Mouse (Mus musculus) spleen, postnatal 36 days (tissue): ENCODE results near the gene Ablim1.

Experiments
- DNase-seq, 2 experiments: peaks; one replicate each; pipeline ENCODE4 v3.0.0; 2022; ENCODE audit warnings: low spot score in 2 of 2, mixed read lengths in 1 of 2

The Ablim1 gene

GRCm38 (mm10) chr19:57314346-57315012 is at the start of gene Ablim1:
Ablim1 (minus strand) TSS chr19:57314919.
- DNase-seq, result peak; percentile 26 to 29

- DNase-seq, result no peak
Observed at GRCm38 (mm10) chr19:57363538-57363937, 48.8 kb upstream of the Ablim1 start.

GRCm38 (mm10) chr19:57363076-57363475 is 48.4 kb upstream of the Ablim1 start:
- DNase-seq, result no peak

GRCm38 (mm10) chr19:57362586-57362985 is 47.9 kb upstream of the Ablim1 start:
- DNase-seq, result no peak

GRCm38 (mm10) chr19:57361939-57362307 is 47.2 kb upstream of the Ablim1 start:
- DNase-seq, result no peak

GRCm38 (mm10) chr19:57361131-57361938 is 46.6 kb upstream of the Ablim1 start:
- peak; percentile 43 to 51 for DNase-seq

- DNase-seq, result peak; percentile 94
Observed at GRCm38 (mm10) chr19:57360341-57361130, 45.8 kb upstream of the Ablim1 start, which contains the start of gene Fam160b1. Fam160b1 (plus strand) TSS chr19:57360680.

- peak; percentile 49 to 59 for DNase-seq
Observed at GRCm38 (mm10) chr19:57359701-57360326, 45.1 kb upstream of the Ablim1 start.

GRCm38 (mm10) chr19:57358836-57359598 is 44.3 kb upstream of the Ablim1 start:
- no peak for DNase-seq

- DNase-seq, result peak; percentile 75 to 81
Observed at GRCm38 (mm10) chr19:57358322-57358721, 43.6 kb upstream of the Ablim1 start.

GRCm38 (mm10) chr19:57357811-57358210 is 43.1 kb upstream of the Ablim1 start:
- DNase-seq, result no peak

- no peak for DNase-seq
Observed at GRCm38 (mm10) chr19:57357244-57357643, 42.5 kb upstream of the Ablim1 start.

GRCm38 (mm10) chr19:57356273-57356672 is 41.6 kb upstream of the Ablim1 start:
- peak; percentile 21 to 28 for DNase-seq

GRCm38 (mm10) chr19:57355451-57356251 is 40.9 kb upstream of the Ablim1 start:
- peak; percentile 76 for DNase-seq

- DNase-seq, result no peak
Observed at GRCm38 (mm10) chr19:57354715-57355114, 40.0 kb upstream of the Ablim1 start.

- no peak for DNase-seq
Observed at GRCm38 (mm10) chr19:57354050-57354449, 39.3 kb upstream of the Ablim1 start.

- no peak for DNase-seq
Observed at GRCm38 (mm10) chr19:57353228-57353627, 38.5 kb upstream of the Ablim1 start.

- DNase-seq, result no peak
Observed at GRCm38 (mm10) chr19:57352337-57352935, 37.7 kb upstream of the Ablim1 start.

GRCm38 (mm10) chr19:57349096-57349495 is 34.4 kb upstream of the Ablim1 start:
- DNase-seq, result no peak

GRCm38 (mm10) chr19:57344678-57345077 is 30.0 kb upstream of the Ablim1 start:
- DNase-seq, result no peak
